Mouse (Mus musculus) ES-CJ7 (cell line): ENCODE data around the gene Glo1.
"Not testable (repeated sequence)": the region's sequence is repeated elsewhere in the genome, so short reads cannot be mapped to it uniquely, and the experiment has no call there.

Source experiments
- DNase-seq: peaks from one replicate; pipeline ENCODE4 v3.0.0; 2011; ENCODE audit warnings: low read depth, low spot score

Glo1 gene

GRCm38 (mm10) chr17:30626719-30627118 is at the start of gene Glo1:
TSS of gene Glo1 (minus strand) at chr17:30626871.
- not testable (repeated sequence) for DNase-seq

GRCm38 (mm10) chr17:30675021-30675740 is 48.5 kb upstream of the Glo1 start:
- no peak for DNase-seq

- DNase-seq = peak; percentile 63
Measured at GRCm38 (mm10) chr17:30673023-30673422, 46.4 kb upstream of the Glo1 start.

GRCm38 (mm10) chr17:30672556-30672955 is 45.9 kb upstream of the Glo1 start:
- peak; percentile 48 for DNase-seq

- peak; percentile 64 for DNase-seq
Measured at GRCm38 (mm10) chr17:30664856-30665255, 38.2 kb upstream of the Glo1 start.

GRCm38 (mm10) chr17:30663170-30663569 is 36.5 kb upstream of the Glo1 start:
- DNase-seq = no peak

GRCm38 (mm10) chr17:30662131-30662530 is 35.5 kb upstream of the Glo1 start:
- no peak for DNase-seq

- DNase-seq = peak; percentile 75
Measured at GRCm38 (mm10) chr17:30658152-30658544, 31.5 kb upstream of the Glo1 start.

- DNase-seq = no peak
Measured at GRCm38 (mm10) chr17:30657530-30658151, 31.0 kb upstream of the Glo1 start.

- peak; percentile 86 for DNase-seq
Measured at GRCm38 (mm10) chr17:30653010-30653409, 26.3 kb upstream of the Glo1 start.

GRCm38 (mm10) chr17:30648770-30649169 is 22.1 kb upstream of the Glo1 start:
- DNase-seq = peak; percentile 76

- no peak for DNase-seq
Measured at GRCm38 (mm10) chr17:30640896-30641295, 14.2 kb upstream of the Glo1 start.

- peak; percentile 83 for DNase-seq
Measured at GRCm38 (mm10) chr17:30638996-30639395, 12.3 kb upstream of the Glo1 start.

- no peak for DNase-seq
Measured at GRCm38 (mm10) chr17:30637714-30638113, 11.0 kb upstream of the Glo1 start.

GRCm38 (mm10) chr17:30635367-30635766 is 8.7 kb upstream of the Glo1 start:
- peak; percentile 94 for DNase-seq

GRCm38 (mm10) chr17:30624132-30624531 is 2.5 kb downstream of the Glo1 start, which contains the start of gene Dnah8:
TSS of gene Dnah8 (plus strand) at chr17:30624354.
- not testable (repeated sequence) for DNase-seq

GRCm38 (mm10) chr17:30623200-30623599 is 3.5 kb downstream of the Glo1 start:
- DNase-seq = no peak

- peak; percentile 79 for DNase-seq
Measured at GRCm38 (mm10) chr17:30621450-30621849, 5.2 kb downstream of the Glo1 start.

- DNase-seq = no peak
Measured at GRCm38 (mm10) chr17:30620548-30620947, 6.1 kb downstream of the Glo1 start.

GRCm38 (mm10) chr17:30619153-30619552 is 7.5 kb downstream of the Glo1 start:
- DNase-seq = no peak

- no peak for DNase-seq
Measured at GRCm38 (mm10) chr17:30618136-30618891, 8.4 kb downstream of the Glo1 start.

GRCm38 (mm10) chr17:30616203-30616602 is 10.5 kb downstream of the Glo1 start:
- DNase-seq = no peak
